Mouse (Mus musculus): ENCODE results near the gene Gm10392. TPM values are rescaled to one million over a fixed set of nuclear protein-coding genes. Genes with fewer than 3 reads are reported as not detected.

Gene Gm10392
- total RNA-seq, 2 experiments from 2014 or later: not detected

DNA sequence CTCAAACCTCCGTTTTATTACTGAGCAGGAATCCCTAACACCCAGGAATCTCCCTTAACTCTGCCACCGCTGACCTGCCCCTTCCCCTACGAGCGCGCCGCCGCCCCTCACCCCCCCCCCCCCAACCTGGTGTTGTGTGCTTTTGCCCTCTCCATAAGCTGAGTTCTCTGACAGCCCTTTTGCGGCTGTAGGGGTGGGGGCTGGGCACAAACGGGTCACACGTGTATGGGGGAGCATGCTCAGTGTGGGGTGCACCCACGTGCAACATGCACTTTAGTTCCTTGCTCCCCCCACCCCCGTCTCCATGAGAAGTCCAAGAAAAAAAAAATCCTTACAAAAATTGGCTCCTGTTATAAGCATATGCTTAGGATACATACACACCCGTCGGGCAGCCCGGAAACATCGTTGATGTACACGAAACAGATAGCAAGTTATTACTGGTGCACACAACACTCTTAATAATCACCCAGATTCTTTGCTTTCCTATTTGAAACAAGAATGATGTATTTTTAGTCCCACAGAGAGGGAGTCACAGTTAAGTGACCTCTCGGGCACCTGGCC lies 26.6 kb downstream of the Gm10392 start:
- DNase-seq: peak in 1 of 2 experiments; percentile 55

DNA sequence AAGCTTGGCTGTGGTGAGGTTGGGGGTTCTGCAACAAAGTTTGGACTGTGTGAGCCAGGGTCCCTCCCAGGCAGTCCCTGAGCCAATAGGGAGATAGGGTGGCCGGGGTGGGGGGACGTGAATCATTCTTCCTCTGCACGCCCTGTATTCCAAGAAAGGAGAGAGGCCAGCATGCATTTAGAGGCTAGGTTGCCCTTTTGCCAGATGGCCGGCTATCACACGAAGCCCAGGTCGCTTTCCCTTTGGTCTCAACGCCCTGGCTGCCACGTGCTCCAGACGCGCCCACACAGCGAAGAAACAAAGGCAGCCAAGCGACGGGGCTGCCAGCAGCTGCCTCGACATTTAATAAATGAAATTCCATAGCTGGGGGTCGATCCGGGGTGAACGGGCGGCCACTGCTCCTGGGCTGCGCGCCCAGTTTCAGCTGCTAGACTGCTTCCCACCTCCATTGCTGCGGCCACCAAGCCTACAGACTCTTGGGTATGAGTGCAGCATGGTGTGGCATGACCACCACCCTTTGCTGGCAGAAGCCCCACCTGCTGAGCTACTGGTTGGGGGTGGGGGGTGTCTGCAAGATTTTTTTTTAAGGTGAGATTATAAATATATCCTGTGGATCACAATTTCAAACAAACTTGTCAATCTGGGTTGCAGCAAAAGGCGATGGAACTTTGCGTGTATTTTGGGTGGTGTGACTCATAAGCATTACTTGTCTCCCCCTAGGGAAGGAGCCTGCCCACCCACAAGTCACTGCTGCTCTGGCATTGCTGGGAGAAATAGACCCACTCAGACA lies 27.3 kb downstream of the Gm10392 start:
- peak; percentile 70 for DNase-seq

DNA sequence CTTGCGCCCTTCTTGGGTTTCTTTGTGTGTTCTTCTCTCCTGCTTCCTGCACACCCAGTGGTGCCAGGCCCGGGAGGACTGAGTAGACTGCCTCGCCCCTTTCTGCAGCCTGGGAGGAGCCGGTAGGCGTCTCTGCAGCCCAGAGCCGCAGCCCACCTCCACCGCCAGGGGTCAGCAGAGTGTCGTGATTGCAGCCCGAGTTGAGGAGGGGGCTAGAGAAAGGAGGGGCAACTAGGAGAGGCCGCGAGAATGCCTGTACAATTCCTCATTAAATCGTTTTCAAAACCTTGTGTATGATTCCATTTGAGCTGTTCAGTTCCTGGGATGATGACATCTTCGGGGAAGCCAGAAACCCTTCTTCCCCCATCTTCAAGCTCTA lies 27.9 kb downstream of the Gm10392 start:
- DNase-seq: peak; percentile 91 to 94

DNA sequence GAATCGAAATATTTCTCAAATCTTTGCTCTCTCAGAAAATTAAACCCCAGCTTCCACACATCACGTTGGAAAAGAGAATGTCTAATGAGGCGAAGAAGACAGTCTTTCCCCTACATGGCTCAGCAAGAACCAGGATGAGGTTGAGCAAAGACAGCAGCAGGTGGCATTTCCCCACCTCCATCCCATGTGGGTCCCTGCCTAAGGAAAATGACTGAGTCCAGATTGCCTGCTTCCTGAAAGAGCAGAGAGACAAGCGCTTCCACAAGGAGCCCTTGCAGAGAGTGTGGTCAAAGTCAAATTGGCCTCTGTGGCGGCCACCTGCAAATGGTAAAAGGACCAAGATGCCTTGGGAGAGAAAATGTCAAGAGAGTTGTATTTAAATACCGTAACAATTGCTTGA lies 28.5 kb downstream of the Gm10392 start:
- DNase-seq: no peak

GRCm38 (mm10) chr11:77489591-77490235 lies 29.3 kb downstream of the Gm10392 start, which contains the start of gene Ankrd13b:
TSS of gene Ankrd13b (minus strand) at chr11:77489678.
- peak; percentile 85 to 89 for DNase-seq

- DNase-seq: no peak
These were observed 30.0 kb downstream of the Gm10392 start for GRCm38 (mm10) chr11:77488771-77489581.

- peak in 1 of 2 experiments; percentile 31 for DNase-seq
These were observed 32.2 kb downstream of the Gm10392 start for GRCm38 (mm10) chr11:77486798-77487197.

GRCm38 (mm10) chr11:77485229-77485628 lies 33.8 kb downstream of the Gm10392 start:
- no peak for DNase-seq

GRCm38 (mm10) chr11:77483510-77484255 lies 35.3 kb downstream of the Gm10392 start:
- DNase-seq: no peak

DNA sequence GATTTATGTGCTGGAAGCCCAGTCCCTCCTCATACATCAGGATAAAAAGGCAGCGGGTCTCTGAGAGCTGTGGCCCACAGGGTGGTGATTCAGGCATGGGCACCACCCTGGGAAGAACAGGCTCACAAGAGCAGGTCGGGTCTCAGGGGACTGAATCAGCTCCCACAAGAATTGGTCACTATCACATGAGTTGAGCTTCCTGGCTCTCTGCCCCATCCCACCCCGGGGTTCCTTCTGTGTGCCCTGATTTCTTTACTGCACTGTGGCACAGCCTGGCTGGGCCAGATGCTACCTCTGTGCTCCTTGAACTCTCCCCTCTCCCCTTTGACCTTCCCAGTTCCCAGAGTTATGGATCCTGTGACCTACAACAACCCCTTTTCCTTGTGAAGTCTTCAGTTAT lies 36.0 kb downstream of the Gm10392 start:
- no peak for DNase-seq

DNA sequence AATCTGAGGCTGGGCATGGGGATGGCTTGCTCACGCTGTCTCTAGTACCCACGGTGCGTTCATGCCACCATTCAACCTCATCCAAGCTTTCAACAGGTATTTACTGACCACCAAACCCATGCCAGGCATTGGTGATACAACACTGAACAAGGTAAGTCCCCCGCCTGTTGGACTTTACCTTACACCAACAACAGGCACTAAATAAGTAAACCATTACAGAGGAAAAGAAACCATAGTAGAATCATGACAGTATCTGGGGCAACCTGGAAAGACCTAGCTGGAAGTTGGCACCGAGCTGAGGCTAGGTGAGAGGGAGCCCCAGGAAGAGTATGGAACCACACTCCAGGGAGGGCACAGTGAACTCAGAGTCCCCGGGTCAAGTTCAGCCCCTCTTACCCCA lies 42.1 kb downstream of the Gm10392 start:
- DNase-seq: no peak

- no peak for DNase-seq
These were observed 42.8 kb downstream of the Gm10392 start for GRCm38 (mm10) chr11:77476216-77476615.

GRCm38 (mm10) chr11:77472775-77473174 lies 46.2 kb downstream of the Gm10392 start:
- no peak for DNase-seq

DNA sequence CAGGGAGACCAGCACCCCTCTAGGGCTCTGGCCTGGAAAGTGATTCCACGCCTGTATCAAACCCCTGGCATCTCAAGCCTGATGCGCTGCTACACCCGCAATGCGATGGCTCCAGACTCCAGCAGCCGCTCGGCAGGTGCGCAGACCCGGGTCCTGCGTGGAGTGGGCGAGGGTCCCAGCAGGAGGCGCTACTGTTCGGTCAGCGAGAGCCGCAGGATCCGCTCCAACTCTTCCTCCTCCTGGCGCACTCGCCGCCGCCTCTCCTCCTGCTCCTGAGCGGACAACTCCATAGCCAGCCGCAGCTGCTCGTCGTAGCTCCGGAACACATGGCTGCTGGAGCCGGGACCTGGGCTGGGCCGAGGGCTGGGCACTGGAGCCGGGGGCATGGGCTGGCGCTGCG lies 47.6 kb downstream of the Gm10392 start:
- no peak for DNase-seq

GRCm38 (mm10) chr11:77468397-77468796 lies 50.6 kb downstream of the Gm10392 start:
- no peak for DNase-seq

DNA sequence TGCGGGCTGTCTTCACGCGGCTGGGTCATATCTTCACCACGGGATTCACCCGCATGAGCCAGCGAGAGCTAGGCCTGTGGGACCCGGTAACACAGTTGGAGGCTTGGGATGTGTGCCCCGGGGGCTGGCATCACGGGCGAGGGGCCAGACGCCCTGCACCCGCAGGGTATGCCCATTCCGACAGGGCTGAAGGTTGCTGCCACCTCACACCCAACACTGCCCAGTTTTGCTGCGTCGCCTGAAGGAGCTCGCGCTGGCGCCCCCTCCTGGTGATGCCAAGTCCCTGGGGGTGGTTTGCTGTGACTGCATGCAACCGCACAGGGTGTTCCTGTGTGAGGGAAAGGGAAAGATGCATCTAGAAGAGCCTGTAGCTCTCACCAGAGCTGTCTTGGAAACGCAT lies 51.2 kb downstream of the Gm10392 start:
- DNase-seq: peak; percentile 87 to 93

- DNase-seq: peak; percentile 83 to 90
These were observed 51.8 kb downstream of the Gm10392 start for GRCm38 (mm10) chr11:77467157-77467556.

Measured in adrenal gland, postnatal 36 days (tissue).